Mouse (Mus musculus) heart, postnatal 10 days (tissue): ENCODE data around the gene 4930558K02Rik. TPM values are rescaled to one million over a fixed set of nuclear protein-coding genes. Genes with fewer than 3 reads are reported as not detected.

Source experiments
- DNase-seq, 2 experiments: peaks; one replicate each; pipeline ENCODE4 v3.0.0; 2021
- intact Hi-C: fragments of 180-260 bp; cut with DNase I; formaldehyde crosslinking; loops from one replicate; pipeline ENCODE4 v1.15.1; 2025
- total RNA-seq, 2 experiments: library from RNA; stranded (reverse); gene quantifications; 2 replicates each; pipeline ENCODE4 v1.2.3; 2021

Gene 4930558K02Rik
- total RNA-seq, 2 experiments from 2014 or later, result not detected

GRCm38 (mm10) chr1:161957964-161958950, 21.2 kb downstream of the 4930558K02Rik start:
- no peak for DNase-seq
- intact Hi-C loops, result no loop called here

GRCm38 (mm10) chr1:161955846-161956245, 23.6 kb downstream of the 4930558K02Rik start:
- intact Hi-C loops, result no loop called here
- DNase-seq, result no peak

GRCm38 (mm10) chr1:161952599-161952998, 26.8 kb downstream of the 4930558K02Rik start:
- intact Hi-C loops, result no loop called here
- DNase-seq, result no peak

- no peak for DNase-seq
- intact Hi-C loops, result no loop called here
Measured at GRCm38 (mm10) chr1:161951009-161951779, 28.2 kb downstream of the 4930558K02Rik start.

GRCm38 (mm10) chr1:161942082-161942481, 37.4 kb downstream of the 4930558K02Rik start:
- DNase-seq, result no peak
- intact Hi-C loops, result no loop called here

GRCm38 (mm10) chr1:161932286-161932685, 47.1 kb downstream of the 4930558K02Rik start:
- no peak for DNase-seq
- intact Hi-C loops, result no loop called here

GRCm38 (mm10) chr1:161931817-161932216, 47.6 kb downstream of the 4930558K02Rik start:
- no peak for DNase-seq
- intact Hi-C loops, result no loop called here

GRCm38 (mm10) chr1:161931313-161931712, 48.1 kb downstream of the 4930558K02Rik start:
- intact Hi-C loops, result no loop called here
- DNase-seq, result no peak

GRCm38 (mm10) chr1:161927976-161928375, 51.5 kb downstream of the 4930558K02Rik start:
- no peak for DNase-seq
- intact Hi-C loops, result no loop called here

- intact Hi-C loops, result no loop called here
- peak; percentile 32 to 37 for DNase-seq
Measured at GRCm38 (mm10) chr1:161925281-161925805, 54.1 kb downstream of the 4930558K02Rik start.

- intact Hi-C loops, result no loop called here
Measured at GRCm38 (mm10) chr1:161924321-161924720, 55.1 kb downstream of the 4930558K02Rik start.

GRCm38 (mm10) chr1:161921928-161922327, 57.5 kb downstream of the 4930558K02Rik start:
- intact Hi-C loops, result no loop called here
- DNase-seq, result no peak

More at GRCm38 (mm10) chr1:161924321-161924720, 55.1 kb downstream of the 4930558K02Rik start:
- no peak for DNase-seq

GRCm38 (mm10) chr1:161920475-161921454, 58.7 kb downstream of the 4930558K02Rik start:
- no peak for DNase-seq
- intact Hi-C loops, result no loop called here

GRCm38 (mm10) chr1:161919594-161919993, 59.8 kb downstream of the 4930558K02Rik start:
- intact Hi-C loops, result no loop called here
- DNase-seq, result no peak

- intact Hi-C loops, result no loop called here
- no peak for DNase-seq
Measured at GRCm38 (mm10) chr1:161918682-161919372, 60.6 kb downstream of the 4930558K02Rik start.

- intact Hi-C loops, result no loop called here
Measured at GRCm38 (mm10) chr1:161917940-161918484, 61.4 kb downstream of the 4930558K02Rik start.

GRCm38 (mm10) chr1:161916036-161916435, 63.4 kb downstream of the 4930558K02Rik start:
- intact Hi-C loops, result no loop called here
- no peak for DNase-seq

More at GRCm38 (mm10) chr1:161917940-161918484, 61.4 kb downstream of the 4930558K02Rik start:
- no peak for DNase-seq

GRCm38 (mm10) chr1:161913648-161913984, 65.8 kb downstream of the 4930558K02Rik start:
- no peak for DNase-seq
- intact Hi-C loops, result no loop called here
